Comparison of ENCODE assay signal across 13 mouse cellular contexts in the genomic region with DNA sequence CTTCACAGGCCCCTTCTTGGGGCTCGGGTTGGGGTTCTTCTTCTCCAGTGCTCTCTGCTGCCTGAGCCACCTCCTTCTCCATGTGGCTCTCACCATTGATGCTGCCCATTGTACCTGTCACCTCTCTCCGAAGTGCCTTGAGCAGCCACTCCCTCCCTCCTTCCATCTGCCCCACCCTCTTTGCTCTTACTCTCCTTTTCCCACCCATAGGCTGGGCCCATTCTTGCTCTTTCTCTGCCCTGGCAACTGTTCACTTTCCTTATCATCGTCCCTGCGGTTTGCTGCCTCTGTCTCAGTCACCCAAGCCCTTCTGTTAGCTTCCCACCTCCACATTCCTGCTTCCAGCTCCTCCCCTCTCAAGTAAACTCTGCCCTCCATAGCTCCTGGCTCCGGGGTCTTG. TPM values are rescaled to one million over a fixed set of nuclear protein-coding genes. Genes with fewer than 3 reads are reported as not detected.
"Had no signal": no experiment of that assay in that cellular context is flagged by ENCODE, and none has a peak within 500 bp of the region (broad histone marks: within the 10 kb centered on the region; RNA-seq: fewer than 3 reads in every experiment).

No protein-coding gene starts in this region.

- H3K9ac ChIP-seq: kidney, embryonic 15.5 days; limb, embryonic 13.5 days; liver, embryonic 14.5 days; midbrain, embryonic 12.5 days; neural tube, embryonic 13.5 days had no signal

- H3K36me3 ChIP-seq: kidney, embryonic 15.5 days; limb, embryonic 13.5 days; midbrain, embryonic 12.5 days; neural tube, embryonic 13.5 days had no signal

- H3K4me2 ChIP-seq: kidney, embryonic 15.5 days; limb, embryonic 13.5 days; midbrain, embryonic 12.5 days; neural tube, embryonic 13.5 days had no signal

- H3K27ac ChIP-seq: kidney, embryonic 15.5 days; limb, embryonic 13.5 days; liver, embryonic 14.5 days; midbrain, embryonic 12.5 days; neural tube, embryonic 13.5 days had no signal

- H3K9me3 ChIP-seq: kidney, embryonic 15.5 days; limb, embryonic 13.5 days; midbrain, embryonic 12.5 days; neural tube, embryonic 13.5 days had no signal

- ATAC-seq: midbrain, embryonic 16.5 days had no signal

- DNase-seq: kidney, postnatal 14 days; left cerebral cortex, postnatal 4 days; lung, adult 18-20 months; right cerebral cortex, postnatal 14 days; thymus, adult 2 months; thymus, postnatal 25 days had no signal

- H3K27me3 ChIP-seq: kidney, embryonic 15.5 days; midbrain, embryonic 12.5 days; neural tube, embryonic 13.5 days had no signal

- H3K4me3 ChIP-seq: kidney, embryonic 15.5 days; limb, embryonic 13.5 days; midbrain, embryonic 12.5 days; neural tube, embryonic 13.5 days had no signal

- H3K4me1 ChIP-seq: midbrain, embryonic 12.5 days; neural tube, embryonic 13.5 days had no signal

RNA-seq across cellular contexts. Expression of a gene that starts 25.4 kb away (rescaled TPM):
- total RNA-seq: megakaryocyte-erythroid progenitor cell, adult 5-6 weeks had no signal
